Mouse (Mus musculus) heart, postnatal 0 days (tissue): ENCODE measurements around the gene Gnb1. TPM values are rescaled to one million over a fixed set of nuclear protein-coding genes. Genes with fewer than 3 reads are reported as not detected.

Source experiments
- ATAC-seq: fragments of 200-750 bp; cut with Nextera tagmentation; 2 replicates; pipeline ENCODE4 v1.8.0; 2017; ENCODE audit warnings: low read depth, moderate number of reproducible peaks, moderate library complexity; ENCODE audit not compliant: insufficient read depth
- DNase-seq: peaks from one replicate; pipeline ENCODE4 v3.0.0-alpha.2; 2016; ENCODE audit warnings: low spot score
- H3K27ac ChIP-seq: fragments of 300-500 bp; sonication (generic); 2 replicates; pipeline ENCODE4 v1.5.1; 2014; ENCODE audit warnings: low read depth, mild to moderate bottlenecking
- H3K27me3 ChIP-seq: fragments of 300-500 bp; sonication (generic); 2 replicates; pipeline ENCODE4 v1.6.1; 2014; ENCODE audit warnings: low read length, mixed read lengths; ENCODE audit not compliant: control insufficient read depth, insufficient read depth
- H3K36me3 ChIP-seq: fragments of 300-500 bp; sonication (generic); replicated peaks from 2 replicates; pipeline ENCODE4 v1.6.1; 2014; ENCODE audit warnings: low read length, mixed read lengths; ENCODE audit not compliant: control insufficient read depth, insufficient read depth
- H3K4me1 ChIP-seq: fragments of 300-500 bp; sonication (generic); 2 replicates; pipeline ENCODE4 v1.6.1; 2014; ENCODE audit warnings: antibody characterized with exemption; ENCODE audit not compliant: control insufficient read depth, insufficient read depth
- H3K4me2 ChIP-seq: fragments of 300-500 bp; sonication (generic); 2 replicates; pipeline ENCODE4 v1.6.1; 2014; ENCODE audit warnings: low read depth, mild to moderate bottlenecking, low read length, moderate library complexity
- H3K4me3 ChIP-seq: fragments of 300-500 bp; sonication (generic); 2 replicates; pipeline ENCODE4 v1.5.1; 2014; ENCODE audit warnings: low read depth, low read length
- H3K9ac ChIP-seq: fragments of 300-500 bp; sonication (generic); replicated peaks from 2 replicates; pipeline ENCODE4 v1.6.1; 2014; ENCODE audit warnings: low read depth, low read length, mixed read lengths
- H3K9me3 ChIP-seq: fragments of 300-500 bp; sonication (generic); replicated peaks from 2 replicates; pipeline ENCODE4 v1.6.1; 2016; ENCODE audit warnings: low read length; ENCODE audit not compliant: control insufficient read depth
- CTCF ChIP-seq: IDR thresholded peaks from 2 replicates; pipeline ENCODE4 v1.5.1; 2016; ENCODE audit warnings: antibody characterized with exemption, control low read depth, low read depth
- EP300 ChIP-seq: IDR thresholded peaks from 2 replicates; pipeline ENCODE4 v1.6.1; 2016; ENCODE audit warnings: antibody characterized with exemption, low read depth
- WGBS: fragments of 180-500 bp; shearing (Covaris S2); extraction: QIAGEN DNeasy Blood & Tissue Kit; methylation state at CpG from one replicate; pipeline ENCODE4 v1.1.7; 2014; 5-methylcytosine and 5-hydroxymethylcytosine counted together
- polyA plus RNA-seq: library from polyadenylated mRNA; unstranded; fragments of >200 nt; fragmentation: Nextera tagmentation; extraction: Ambion mirVana; gene quantifications from 2 replicates; pipeline ENCODE4 v1.2.1, GENCODE M21; 2015
- total RNA-seq: library from RNA; depleted of rRNA; stranded (reverse); fragments of >200 nt; gene quantifications from 2 replicates; pipeline ENCODE4 v1.2.3, GENCODE M21; 2014; ENCODE audit warnings: low replicate concordance

Gnb1 gene
- total and polyA plus RNA-seq, 2 experiments from 2014 or later = 158 to 255 TPM

DNA sequence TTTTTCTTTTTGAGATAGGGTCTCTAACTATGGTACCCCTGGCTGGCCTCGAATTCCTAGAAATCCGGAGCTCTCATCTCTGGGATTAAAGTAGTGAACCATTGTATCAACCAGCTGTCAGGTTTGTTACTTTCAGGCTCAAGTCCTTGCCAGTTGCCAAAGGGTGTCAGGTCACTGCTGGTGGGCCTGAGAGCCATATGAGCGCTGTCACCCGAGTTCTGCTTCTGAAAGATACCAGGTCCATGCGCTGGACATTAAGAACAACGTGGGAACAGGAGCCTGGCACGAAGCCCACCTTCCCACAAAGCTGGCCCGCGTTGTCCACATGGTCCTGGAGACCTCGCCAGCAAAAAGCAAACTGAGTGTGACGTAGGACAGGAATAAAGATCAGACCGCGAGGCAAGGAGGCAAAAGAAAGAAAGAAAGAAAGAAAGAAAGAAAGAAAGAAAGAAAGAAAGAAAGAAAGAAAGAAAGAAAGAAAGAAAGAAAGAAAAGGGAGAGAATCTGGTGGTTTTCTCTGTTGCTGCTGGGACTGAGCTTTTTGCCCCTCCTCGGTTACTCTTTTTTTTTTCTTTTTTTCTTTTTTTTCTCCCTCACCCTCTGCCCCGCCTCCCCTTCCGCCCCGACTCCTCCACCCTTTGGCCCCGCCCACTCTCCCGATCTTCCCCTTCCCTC is 71.7 kb downstream of the Gnb1 start:
- Histone ChIP-seq H3K4me1 (peaks cover 39% of the 10 kb centered on the region), H3K9ac (peak overlapping the region; percentile 27), H3K36me3 (peaks cover 19% of the 10 kb centered on the region), H3K27me3 (no peaks in the 10 kb centered on the region), H3K4me2 (peak overlapping the region; percentile 90), H3K27ac (peak overlapping the region; percentile 94), H3K4me3 (peak overlapping the region; percentile 68), H3K9me3 (no peaks in the 10 kb centered on the region)
- DNase-seq (peak; percentile 86), ATAC-seq (peak; percentile 52)
- WGBS = 1% methylated on average over 19 of the region's 19 CpGs
- TF ChIP-seq EP300 (peak; percentile 73; the same call in 1 of the 2 replicates), CTCF (no peak)

GRCm38 (mm10) chr4:155563400-155564231 is 72.5 kb downstream of the Gnb1 start:
- H3K9ac ChIP-seq = peak overlapping the region; percentile 68
- DNase-seq = peak; percentile 99
- peaks cover 16% of the 10 kb centered on the region for H3K36me3 ChIP-seq
- H3K27ac ChIP-seq = peak overlapping the region; percentile 94
- no peak for TF ChIP-seq EP300
- peak; percentile 40 for TF ChIP-seq CTCF
- no peaks in the 10 kb centered on the region for H3K27me3 ChIP-seq
- WGBS = under 1% methylated on average over 69 of the region's 69 CpGs
- H3K4me3 ChIP-seq = peak overlapping the region; percentile 68
- peaks cover 39% of the 10 kb centered on the region for H3K4me1 ChIP-seq
- ATAC-seq = peak; percentile 89
- peak overlapping the region; percentile 90 for H3K4me2 ChIP-seq
- no peaks in the 10 kb centered on the region for H3K9me3 ChIP-seq

DNA sequence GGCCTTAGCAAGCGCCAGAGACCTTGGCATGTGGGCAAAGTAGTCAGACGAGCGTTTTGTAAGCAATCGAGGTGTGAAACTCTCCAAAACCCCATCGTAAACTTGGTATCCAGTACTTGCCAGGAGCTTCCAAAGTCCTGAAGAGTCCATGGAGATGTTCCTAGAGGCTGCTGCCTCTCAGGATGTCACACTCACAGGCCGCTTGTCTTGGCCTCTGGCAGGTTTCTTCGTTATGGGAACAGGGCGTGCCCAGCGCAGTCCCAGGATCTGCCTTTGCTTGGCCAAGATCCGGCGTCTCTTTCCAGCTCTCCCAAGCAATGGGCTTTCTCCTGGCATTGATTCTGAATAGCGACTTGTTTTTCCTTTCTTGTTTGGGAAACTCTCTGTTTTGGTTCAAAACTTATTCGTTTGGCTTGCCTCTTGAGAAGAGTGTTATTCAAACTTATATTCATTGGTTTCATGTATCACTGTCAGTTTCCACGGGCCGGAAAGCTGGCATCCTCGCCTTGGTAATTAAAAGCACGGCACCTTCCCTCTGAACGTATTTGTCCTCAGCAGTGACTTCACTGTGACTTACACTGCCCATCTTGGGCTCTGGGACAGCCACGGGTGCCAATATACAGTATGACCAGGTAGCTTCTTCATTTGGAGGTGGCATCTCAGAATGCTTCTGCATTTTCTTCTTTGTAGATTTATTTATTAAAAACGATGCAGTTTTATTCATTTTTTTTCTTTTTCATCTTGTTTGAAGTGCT is 73.3 kb downstream of the Gnb1 start:
- no peak for TF ChIP-seq EP300
- Histone ChIP-seq H3K27me3 (no peaks in the 10 kb centered on the region), H3K4me2 (peak overlapping the region; percentile 90), H3K9ac (peak overlapping the region; percentile 68), H3K9me3 (no peaks in the 10 kb centered on the region), H3K27ac (peak overlapping the region; percentile 94), H3K4me1 (peaks cover 39% of the 10 kb centered on the region), H3K4me3 (peak overlapping the region; percentile 68), H3K36me3 (peaks cover 10% of the 10 kb centered on the region)
- 11% methylated on average over 20 of the region's 20 CpGs for WGBS
- DNase-seq (no peak), ATAC-seq (no peak)

- H3K9me3 ChIP-seq = no peaks in the 10 kb centered on the region
- TF ChIP-seq CTCF = no peak
- no peak for TF ChIP-seq EP300
- WGBS = 62% methylated on average over 8 of the region's 8 CpGs
- H3K4me1 ChIP-seq = peaks cover 25% of the 10 kb centered on the region
- ATAC-seq = no peak
- no peak overlapping the region for H3K9ac ChIP-seq
- H3K27me3 ChIP-seq = no peaks in the 10 kb centered on the region
- H3K27ac ChIP-seq = no peak overlapping the region
- DNase-seq = no peak
- H3K36me3 ChIP-seq = no peaks in the 10 kb centered on the region
- H3K4me2 ChIP-seq = no peak overlapping the region
- no peak overlapping the region for H3K4me3 ChIP-seq
Observed at GRCm38 (mm10) chr4:155566555-155566954, 75.4 kb downstream of the Gnb1 start.

- H3K9ac ChIP-seq = no peak overlapping the region
- ATAC-seq = no peak
- no peak overlapping the region for H3K4me2 ChIP-seq
- H3K4me3 ChIP-seq = no peak overlapping the region
- TF ChIP-seq CTCF (peak; percentile 77), EP300 (no peak)
- no peaks in the 10 kb centered on the region for H3K36me3 ChIP-seq
- no peaks in the 10 kb centered on the region for H3K9me3 ChIP-seq
- H3K4me1 ChIP-seq = peaks cover 14% of the 10 kb centered on the region
- WGBS = 40% methylated on average over 2 of the region's 2 CpGs
- peak; percentile 36 for DNase-seq
- H3K27ac ChIP-seq = no peak overlapping the region
- H3K27me3 ChIP-seq = no peaks in the 10 kb centered on the region
Observed at GRCm38 (mm10) chr4:155568170-155568569, 77.0 kb downstream of the Gnb1 start.
